Mouse (Mus musculus) liver, postnatal 0 days (tissue): ENCODE measurements around the gene Lst1.

ENCODE experiments used
- CTCF ChIP-seq: sonication (generic); IDR thresholded peaks from 2 replicates; pipeline ENCODE4 v1.5.1; 2016; ENCODE audit warnings: antibody characterized with exemption, low read depth
- EP300 ChIP-seq: IDR thresholded peaks from 2 replicates; pipeline ENCODE4 v1.6.1; 2016; ENCODE audit warnings: antibody characterized with exemption, low read depth, mild to moderate bottlenecking

DNA sequence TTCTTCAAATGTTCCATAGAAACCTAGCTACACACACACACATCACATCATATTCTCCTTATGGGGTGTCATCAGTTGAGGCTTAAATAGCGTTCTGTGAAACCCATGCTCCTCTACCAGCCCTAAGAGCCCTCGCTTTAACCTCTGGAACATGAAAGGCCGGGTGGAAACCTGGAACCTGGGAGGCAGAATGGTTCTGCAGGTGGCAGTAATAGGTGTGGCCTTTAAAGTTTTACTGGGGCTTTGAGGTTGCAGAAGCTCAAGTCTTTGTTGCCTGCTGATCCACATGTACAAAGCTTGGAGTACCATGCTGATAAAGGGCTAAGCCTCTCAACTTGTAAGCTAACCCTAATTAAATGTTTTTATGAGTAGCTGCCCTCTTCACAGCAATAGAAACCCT is 40.9 kb downstream of the Lst1 start:
- TF ChIP-seq EP300: no peak
- no peak for TF ChIP-seq CTCF
